Mouse (Mus musculus): Measurements from ENCODE around the gene Ankmy1.
A peak's percentile ranks its signal among the peaks of the same experiment; 100 is the strongest.

Ankmy1 gene

DNA sequence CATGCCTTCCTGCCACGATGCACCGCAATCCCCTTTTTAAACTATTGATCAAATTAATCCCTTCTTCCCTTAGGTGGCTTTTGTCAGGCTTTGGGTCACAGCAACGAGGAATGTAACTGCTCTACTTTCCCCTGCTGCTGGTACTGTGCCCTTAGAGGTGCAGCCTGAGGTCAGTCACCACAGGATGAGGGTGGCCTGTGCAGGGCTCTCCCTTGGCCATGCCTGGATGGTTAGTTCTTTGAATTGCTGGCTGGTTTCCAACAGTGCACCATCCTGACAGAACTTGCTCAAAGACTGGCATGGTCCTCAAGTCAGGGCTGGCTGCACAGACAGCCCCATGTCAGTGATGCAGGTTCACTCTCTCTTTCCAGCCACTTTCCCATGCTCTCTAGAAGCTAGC is 28.7 kb downstream of the Ankmy1 start:
- DNase-seq (ENCODE audit: low spot score): no peak

DNA sequence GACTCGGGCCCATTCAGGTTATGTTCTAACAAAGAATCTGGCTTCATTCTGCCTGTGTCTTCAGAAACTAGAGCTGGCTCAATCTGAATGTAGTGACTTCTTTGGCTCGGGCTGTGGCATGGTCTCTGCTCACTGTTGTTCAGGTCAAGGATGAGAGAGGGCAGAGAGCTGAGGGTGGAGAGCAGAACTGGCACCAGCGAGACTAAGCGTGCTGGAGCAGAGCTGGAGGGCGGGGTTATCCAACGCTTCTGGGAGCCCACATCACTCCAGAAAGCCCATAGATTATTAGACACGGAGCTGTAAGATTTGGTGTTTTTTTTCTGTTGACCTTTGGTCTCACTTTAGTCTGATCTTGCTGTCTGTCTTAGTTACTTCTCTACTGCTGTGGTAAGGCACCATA is 30.0 kb downstream of the Ankmy1 start:
- no peak for DNase-seq (ENCODE audit: low spot score)

DNA sequence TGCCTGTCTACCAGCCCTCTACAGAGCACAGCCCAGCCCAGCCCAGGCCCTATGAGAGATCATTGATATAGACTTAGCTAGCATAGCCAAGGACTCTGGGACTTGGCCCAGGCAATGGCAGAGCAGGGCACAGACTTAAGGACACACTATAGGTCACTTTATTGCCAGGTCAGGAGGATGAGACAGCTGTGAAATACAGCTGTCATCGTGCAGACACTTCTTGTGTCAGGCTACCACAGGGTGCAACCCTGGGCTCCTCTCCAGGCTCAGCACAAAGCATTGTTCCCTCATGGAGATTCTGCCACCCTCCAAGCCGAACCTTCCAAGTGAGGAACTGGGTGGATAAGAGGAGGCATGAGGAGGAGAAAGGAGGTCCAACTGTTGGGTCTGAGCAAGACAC is 32.7 kb downstream of the Ankmy1 start:
- no peak for DNase-seq (ENCODE audit: low spot score)

DNA sequence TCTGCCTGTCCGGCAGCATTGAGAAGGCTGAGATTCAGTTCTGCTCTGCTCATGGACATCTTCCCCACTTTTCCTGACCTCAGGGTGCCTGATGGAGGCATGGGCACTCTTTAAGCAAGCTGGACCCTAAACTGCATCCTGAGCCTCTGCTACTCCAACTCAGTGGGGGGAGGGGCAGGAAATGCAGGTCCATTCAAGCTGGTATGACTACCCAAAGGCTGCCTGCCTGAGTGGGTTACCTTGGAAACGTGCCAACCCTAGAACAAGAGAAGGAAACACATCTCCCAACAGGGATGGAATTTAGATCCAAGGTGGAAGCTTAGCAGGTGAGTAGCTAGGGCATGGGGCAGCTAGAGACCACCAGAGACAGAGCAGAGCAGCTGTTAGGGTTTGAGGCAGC is 36.5 kb downstream of the Ankmy1 start:
- DNase-seq (ENCODE audit: low spot score): no peak

DNA sequence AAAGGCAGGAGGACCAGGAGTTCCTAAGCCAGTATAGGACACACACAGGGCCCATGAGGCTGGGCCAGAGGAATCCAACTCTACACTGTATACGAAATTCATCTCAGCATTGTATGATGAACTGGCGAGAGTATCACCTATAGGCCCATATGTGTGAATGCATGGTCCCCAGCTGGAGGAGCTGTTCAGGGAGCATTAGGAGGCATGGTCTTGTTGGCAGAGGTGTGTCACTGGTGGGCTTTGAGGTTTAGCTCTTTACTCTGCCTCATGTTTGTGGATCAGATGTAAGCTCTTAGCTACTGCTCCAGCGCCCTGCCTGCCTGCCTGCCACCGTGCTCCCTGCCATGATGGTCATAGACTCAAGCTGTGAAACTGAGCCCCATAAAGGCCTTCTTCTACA is 39.4 kb downstream of the Ankmy1 start:
- no peak for DNase-seq (ENCODE audit: low spot score)

DNA sequence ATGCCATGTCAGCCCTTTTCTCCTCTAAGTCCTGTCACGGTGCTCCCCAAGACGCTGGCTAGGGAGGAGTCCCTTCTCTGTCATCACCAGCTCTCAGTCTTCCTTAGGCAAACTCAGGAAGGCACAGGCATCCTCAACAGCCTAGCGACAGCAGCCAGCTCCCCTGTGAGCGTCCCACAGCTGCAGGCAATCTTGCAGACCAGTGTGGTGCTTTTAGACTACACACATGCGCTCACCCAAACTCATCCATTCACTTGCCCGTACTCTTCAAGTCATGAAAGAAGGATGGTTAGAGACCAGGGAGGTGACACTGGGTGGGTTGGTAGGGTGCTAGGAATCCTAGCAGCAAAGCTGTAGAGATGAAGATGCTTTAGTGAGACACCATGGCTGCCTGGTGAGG is 41.2 kb downstream of the Ankmy1 start:
- DNase-seq (ENCODE audit: low spot score): no peak

DNA sequence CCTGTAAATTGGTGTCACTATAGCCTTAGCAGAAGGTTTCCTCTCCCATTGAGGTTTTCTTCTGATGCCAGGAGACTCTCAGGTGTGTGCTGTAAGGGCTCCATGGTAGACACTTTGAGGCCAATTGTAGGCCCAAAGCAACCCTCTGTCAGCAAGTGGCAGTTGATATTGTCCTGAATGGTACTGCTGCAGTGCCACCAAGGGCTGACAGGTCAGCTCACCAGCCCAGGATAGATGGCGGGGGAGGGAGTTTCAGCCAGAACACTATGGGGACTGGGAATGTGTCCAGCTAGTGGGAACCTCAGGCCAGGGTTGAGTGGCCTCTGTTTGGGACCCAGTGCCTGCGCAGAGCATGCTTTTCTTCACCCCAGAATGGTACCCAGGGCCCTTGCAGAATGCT is 50.3 kb downstream of the Ankmy1 start:
- DNase-seq (ENCODE audit: low spot score): no peak

DNA sequence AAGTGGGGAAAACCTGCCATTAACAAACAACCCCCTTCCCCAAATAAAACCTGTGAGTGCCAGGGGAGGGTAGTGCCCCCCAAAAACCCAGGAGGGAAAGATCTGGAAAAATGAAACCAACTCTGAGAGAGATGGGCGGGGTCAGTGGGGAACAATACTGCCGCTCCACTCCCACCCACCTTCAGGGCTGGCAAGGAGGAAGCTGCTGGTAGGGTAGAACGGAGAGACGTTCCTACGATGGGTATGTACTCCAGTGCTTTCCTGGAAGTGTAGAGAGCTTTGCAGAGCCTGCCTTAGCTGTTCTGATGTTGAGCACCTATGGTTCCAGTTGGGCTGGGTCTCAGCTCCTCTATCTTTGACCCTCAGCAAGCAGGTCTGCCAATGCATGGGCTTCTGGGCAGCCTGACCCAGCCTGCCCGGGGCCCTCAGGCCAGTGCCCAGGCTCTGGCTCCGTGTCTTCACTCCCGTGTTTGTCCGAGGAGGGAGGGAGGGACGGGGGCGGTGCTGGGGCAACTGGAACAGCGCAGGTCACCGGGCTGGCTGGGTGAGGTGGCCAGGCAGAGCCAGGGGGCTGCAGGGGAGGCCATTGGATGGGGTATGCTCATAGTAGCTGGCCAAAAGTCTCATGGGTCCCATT is 52.6 kb downstream of the Ankmy1 start:
- DNase-seq (ENCODE audit: low spot score): no peak

DNA sequence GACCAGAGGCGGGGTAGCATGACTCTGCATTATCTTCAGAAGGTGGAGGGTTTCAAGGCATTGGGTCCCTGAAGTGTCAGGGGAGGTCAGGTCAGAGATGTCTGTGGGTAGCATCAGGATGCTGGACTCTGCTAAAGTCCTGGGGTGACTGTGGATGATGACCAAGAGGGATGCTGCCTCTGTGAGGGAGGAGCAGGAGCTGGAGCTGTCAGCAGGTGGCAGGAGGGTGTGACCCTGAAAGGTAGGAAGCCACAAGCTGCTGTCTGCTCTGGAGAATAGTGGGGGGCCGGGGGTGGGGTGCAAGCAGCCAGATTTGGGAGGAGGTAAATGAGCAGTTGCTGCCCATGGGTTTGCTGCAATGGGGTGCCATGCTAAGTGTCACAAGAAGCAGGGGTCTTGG is 53.2 kb downstream of the Ankmy1 start:
- no peak for DNase-seq (ENCODE audit: low spot score)

DNA sequence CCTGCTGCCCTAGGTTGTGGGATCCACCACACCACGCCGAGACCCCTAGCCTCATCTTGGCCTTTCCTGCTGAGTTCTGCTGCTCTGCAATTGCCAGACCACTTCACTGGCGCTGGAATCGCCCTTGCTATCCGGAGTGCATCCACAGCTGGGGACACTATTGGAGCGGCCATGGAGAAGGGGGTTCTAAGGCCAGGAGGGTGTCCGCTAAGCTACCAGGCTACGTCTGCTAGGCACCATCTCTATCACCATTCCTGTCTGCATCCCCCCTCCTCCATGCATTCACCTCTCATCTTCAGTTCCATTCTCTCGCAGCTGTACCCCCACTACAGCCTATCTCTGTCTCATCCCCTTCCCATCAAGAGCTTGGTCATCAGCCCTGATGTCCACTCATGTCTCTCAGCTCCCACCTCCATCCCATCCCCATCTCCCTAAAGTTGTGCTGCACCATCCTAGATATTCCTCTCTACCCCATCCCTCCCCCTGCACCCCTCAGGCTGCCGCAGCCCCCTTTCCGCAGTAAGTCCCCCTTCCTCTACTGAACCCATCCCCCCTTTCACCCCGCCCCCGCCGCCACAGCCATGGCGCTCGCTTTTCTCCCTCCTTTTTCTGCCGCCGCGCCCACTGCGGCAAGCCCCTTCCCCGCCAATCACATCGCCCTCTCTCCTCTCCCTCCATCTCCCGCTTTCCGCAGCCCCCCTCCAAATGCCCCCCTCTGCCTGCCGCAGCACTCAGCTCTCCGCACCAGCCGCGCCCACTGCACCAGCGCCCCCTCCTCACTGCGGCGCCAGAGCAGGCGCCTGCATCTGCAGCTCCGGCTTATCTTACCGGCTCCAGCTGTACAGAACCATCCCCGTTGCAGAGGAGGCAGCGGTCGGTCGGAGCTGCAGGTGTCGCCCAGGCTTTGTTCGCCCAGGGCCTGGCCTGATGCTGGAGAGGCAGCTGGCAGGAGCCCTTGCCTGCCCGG is 54.5 kb downstream of the Ankmy1 start:
- DNase-seq (ENCODE audit: low spot score): no peak

DNA sequence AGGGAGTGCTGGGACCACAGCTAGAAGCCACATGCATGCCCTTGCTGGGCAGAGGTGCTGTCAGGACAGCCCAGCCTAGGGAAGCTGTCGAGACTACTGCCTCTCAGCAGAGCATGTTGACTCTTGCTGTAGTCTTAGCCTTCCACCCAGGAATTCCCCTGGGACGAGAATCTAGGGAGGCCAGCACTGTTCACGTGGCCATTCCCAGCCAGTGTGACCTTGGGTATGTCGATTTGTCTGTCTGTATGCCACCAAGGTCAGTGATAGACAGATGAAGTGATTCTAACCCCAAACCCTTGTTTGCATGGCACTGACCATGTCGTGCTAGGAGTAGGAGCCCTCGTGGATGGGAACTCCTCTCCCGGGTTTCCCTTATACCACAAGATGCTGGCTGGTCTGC is 56.8 kb downstream of the Ankmy1 start:
- no peak for DNase-seq (ENCODE audit: low spot score)

DNA sequence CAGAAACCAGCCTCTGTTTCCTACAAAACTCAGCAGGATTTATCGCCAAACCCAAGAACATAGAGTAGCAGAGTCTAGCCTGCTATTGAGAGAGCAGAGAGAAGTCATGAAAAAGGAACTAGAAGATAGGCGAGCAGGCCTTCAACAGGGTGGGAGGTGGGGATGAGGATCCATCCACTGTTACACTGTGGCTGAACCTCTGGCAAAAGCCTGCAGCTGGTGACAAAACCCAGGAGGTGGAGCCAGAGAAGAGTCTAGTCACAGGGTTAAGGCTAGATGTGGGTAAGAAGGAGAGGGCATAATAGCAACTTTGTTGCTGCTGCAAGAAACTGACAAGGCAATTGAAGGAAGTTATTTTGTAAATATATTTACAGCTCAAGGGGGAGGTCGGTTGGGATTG is 61.3 kb downstream of the Ankmy1 start:
- DNase-seq (ENCODE audit: low spot score): no peak

DNA sequence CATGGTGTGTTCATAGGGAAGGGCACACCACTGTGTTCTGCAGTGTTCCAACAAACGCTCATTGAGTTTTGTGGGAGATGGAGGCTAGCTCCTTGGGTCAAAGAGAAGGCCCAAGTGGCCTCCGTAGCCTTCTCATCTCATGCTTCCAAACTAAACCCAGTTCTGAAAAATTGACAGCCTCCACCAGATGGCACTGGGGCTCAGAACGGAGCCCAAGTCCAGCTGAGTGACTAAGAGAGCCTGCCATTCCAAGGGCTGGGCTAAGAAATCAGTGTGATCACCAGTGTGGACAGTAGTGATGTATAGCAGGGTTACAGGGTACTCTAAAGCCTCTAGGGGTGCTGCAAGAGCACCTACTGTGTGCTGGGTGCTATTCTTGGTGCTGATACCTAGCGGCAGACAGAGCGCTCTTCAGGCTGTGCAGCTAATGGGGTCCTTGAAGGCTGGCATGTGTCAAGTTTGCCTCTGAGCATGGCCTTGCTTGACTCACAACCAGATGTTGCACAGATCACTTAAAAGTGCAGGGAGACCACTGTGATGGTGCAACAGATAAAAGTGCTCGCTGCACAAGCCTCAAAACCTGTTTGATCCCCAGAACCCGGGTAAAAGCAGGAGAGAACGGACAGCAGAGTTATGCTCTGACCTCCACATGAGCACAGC is 62.3 kb downstream of the Ankmy1 start:
- DNase-seq (ENCODE audit: low spot score): no peak

DNA sequence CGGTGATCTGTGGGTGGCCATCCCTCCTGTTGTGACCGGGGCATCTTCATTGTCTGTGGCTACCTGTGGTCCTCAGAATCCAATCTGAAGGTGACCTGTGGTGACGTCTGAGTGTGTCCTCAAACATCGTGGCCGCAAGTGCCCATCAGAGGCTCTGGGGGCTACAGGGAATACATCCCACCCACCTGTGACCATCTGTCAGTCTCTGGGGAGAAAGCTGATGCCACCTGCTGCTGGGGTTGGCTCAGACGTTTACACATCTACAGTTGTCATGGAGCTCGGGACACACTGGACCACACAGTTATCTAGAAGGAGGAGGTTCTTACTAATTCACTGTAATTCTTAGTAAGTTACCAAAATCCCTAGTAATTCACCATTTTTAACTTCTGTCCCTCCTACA is 63.5 kb downstream of the Ankmy1 start:
- DNase-seq (ENCODE audit: low spot score): no peak

DNA sequence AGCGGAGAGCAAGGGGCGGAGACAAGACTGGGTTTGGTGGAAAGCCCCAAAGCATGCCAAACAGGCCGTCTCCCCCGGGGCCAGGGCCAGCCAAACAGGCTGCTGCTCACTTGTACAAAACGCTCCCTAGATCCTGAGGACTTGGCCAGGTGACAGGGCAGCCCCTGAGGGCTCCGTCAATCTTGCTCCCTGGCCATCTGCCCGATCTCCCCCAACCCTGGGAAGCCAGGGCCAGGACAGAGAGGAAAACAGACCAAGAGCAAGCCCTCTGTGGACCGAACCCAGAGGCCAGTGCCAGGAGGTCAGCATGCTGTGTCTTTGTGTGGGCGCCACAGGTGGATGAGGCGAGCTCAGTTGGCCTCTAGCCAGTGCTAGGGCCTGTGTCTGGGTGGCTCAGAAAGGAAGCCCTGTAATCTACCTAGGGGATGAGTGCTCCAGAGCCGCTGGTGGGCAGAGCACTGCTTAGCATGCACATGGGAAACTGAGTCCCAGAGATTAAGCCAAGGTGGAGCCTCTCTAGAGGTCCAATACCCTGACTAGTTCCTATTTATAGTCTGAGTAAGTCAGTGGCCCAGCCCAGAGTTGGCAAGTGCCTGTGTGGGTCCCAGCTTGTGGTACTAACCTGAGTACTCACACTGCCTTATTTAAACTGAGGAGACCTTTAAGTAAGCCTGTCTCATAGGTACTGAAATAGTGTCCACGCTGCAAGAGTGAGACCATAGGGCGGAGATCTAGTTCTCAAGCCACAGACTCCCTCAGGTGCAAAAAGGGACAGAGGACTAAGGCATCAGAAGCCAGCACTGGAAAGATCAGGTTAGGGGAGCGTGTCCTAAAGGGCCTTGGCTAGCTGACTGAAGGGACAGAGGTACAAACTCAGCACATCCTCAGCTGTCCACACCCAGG is 64.5 kb downstream of the Ankmy1 start:
- no peak for DNase-seq (ENCODE audit: low spot score)

DNA sequence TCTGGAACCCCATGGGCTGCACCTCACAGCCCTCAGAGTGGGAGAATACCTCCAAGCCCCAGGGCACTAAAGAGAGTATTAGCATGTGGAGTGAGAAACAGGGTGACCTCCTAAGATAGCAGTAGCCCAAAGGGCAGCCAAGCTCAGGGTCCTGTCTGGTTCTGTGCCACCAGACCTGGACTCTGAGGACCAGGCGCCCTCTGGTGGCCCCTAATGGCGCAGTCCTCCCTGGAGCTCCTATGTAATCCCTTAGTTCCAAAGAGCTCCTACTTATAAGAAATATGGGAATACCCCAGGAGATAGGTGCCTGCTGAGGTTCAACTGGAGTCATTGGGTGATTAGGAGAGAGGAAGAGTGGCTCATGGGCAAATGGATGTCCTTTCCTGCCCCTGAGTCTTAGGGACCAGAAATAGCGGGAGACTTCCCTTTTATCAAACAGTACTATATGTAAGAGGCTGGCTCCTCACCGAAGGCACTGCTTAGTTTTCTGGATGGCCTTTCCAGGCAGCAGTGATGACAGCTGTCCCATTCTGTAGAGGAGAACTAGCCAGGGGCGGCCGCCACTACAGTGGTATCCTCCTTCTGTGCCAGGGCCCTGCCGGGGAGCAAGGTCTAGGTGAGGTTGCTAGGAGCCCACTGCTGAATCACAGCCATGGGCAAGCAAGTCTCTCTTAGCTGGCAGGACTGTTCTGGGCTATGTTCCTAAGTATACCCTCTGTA is 68.6 kb downstream of the Ankmy1 start:
- no peak for DNase-seq (ENCODE audit: low spot score)

DNA sequence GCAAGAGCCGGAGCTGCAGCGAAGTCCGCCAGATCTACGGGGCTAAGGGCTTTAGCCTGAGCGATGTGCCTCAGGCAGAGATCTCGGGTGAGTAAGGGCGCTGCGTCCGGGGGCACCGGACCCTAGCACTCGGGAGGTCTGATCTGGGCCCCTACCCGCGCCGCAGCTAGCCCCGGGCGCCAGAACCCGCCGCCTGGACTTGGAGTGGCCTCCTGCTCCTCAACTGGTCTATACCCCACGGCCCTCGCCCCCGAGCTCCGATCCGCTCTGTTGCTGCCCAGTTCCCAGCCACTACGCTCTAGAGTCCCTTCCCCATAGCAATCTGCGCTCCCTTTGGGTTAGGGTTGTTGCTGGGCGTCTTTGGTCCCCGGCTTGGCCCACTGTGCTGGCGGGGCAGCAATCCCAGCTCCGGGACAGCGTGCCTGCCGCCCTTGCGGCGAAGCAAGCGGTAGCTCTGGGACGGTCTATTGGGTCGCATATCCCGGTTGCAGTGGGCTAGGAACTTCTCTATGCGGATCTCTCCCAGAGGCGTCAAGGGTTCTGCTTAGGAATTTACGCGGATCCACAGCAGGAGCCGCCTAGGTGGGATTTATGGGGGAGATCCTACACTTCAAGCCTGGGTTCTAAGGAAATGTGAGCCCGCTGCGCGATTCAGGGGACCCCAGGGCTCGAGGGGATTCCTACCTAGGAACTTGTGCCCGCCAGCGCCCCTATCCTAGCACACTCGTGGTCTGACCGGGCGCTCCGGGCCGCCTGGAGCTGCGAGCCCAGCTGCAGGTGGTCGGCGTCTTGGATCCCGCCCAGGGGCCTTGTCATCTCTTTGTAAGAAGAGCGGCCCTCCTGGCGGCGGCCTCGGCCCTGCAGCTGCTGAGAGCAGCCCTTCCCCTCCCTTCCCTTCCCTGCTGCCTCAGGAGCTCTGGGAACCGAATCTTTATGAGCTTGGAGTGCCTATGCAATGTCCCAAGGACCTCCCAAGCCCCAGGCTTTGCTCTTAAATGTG is 70.4 kb downstream of the Ankmy1 start:
- DNase-seq (ENCODE audit: low spot score): no peak

DNA sequence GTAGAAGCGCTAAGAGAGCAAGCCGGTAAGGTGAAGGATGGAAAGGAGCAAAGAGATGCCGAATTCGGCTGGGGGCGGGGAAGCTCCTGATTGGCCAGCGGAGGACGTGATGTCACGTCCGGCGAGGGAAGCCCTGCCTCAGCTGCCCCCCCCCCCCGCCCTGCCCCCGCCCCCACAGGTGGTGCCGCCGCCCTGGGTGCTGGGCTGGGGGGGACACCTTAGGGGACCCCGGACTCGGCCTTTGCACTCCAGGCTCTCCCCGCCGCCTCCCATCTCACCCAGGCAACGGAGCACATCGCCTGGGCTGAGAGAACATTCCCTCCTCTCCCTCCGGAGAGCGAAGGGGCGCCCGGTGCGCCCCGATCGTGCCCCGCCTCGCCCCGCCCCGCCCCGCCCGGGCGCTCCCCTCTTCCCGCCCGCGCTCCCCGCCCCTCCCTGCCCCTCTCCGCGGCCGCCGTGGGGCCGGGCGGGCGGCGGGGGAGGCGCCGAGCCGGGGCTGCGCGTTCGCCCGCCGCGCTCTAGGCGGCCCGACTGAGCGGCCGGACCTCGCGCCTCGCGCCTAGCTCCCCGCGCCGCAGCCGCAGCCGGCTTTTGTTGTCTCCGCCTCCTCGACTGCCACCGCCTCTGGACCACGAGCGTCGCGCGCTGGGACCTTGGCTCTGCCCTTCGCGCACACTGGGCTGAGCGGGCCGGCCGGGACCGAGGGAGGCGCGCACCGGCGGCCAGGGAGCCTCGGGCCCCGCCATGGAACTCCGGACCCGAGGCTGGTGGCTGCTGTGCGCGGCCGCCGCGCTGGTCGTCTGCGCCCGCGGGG is 71.3 kb downstream of the Ankmy1 start, which contains the start of gene Gpc1:
Gene Gpc1 (plus strand): TSS at position 458 of the 814 bp plus-strand sequence.
- DNase-seq (ENCODE audit: low spot score): peak; percentile 65

DNA sequence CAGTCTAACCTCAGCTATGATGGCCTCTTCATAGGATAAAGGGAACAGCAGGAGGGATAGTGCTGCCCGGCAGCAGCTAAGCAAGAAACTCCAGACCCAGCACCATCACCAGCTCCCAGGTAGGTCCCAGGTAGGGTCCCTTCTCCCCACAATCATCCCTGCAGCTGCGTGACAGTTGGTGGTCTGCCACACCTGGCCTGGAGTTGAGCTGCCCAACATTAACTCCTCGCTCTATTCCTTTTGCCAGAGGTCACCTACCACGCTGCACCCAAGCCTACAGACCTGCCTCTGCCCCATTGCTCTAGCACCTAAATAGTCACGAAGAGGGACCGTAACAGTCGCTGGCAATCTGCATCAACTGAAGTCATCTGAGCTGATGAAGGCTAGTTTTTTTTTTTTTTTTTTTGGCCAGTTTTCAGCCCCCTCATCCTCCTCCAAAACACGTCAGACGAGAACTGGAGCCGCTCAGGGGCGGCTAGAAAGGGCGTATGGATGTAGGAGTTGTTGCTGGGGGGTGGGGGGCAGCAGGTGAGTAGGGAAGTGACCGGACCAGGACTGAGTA is 72.0 kb downstream of the Ankmy1 start:
- no peak for DNase-seq (ENCODE audit: low spot score)
